Mouse (Mus musculus) spleen, postnatal 36 days (tissue): Measurements from ENCODE around the gene Sbf2.

Experiments
- DNase-seq, 2 experiments: peaks; one replicate each; pipeline ENCODE4 v3.0.0; 2022; ENCODE audit warnings: low spot score in 2 of 2, mixed read lengths in 1 of 2

Gene Sbf2

GRCm38 (mm10) chr7:110391632-110392031, 223.1 kb downstream of the Sbf2 start:
- no peak for DNase-seq

GRCm38 (mm10) chr7:110388889-110389288, 225.8 kb downstream of the Sbf2 start:
- peak; percentile 30 to 37 for DNase-seq

GRCm38 (mm10) chr7:110387565-110387964, 227.2 kb downstream of the Sbf2 start:
- DNase-seq = no peak

- DNase-seq = no peak
These were observed 229.2 kb downstream of the Sbf2 start for GRCm38 (mm10) chr7:110385482-110385881.

- no peak for DNase-seq
These were observed 230.4 kb downstream of the Sbf2 start for GRCm38 (mm10) chr7:110384343-110384742.

GRCm38 (mm10) chr7:110381625-110382024, 233.1 kb downstream of the Sbf2 start:
- no peak for DNase-seq

GRCm38 (mm10) chr7:110379335-110379914, 235.3 kb downstream of the Sbf2 start:
- DNase-seq = peak in 1 of 2 experiments; percentile 9

- peak in 1 of 2 experiments; percentile 28 for DNase-seq
These were observed 242.2 kb downstream of the Sbf2 start for GRCm38 (mm10) chr7:110372529-110372928.

GRCm38 (mm10) chr7:110362005-110362404, 252.7 kb downstream of the Sbf2 start:
- no peak for DNase-seq

- no peak for DNase-seq
These were observed 253.2 kb downstream of the Sbf2 start for GRCm38 (mm10) chr7:110361516-110361915.

GRCm38 (mm10) chr7:110359391-110359790, 255.3 kb downstream of the Sbf2 start:
- no peak for DNase-seq

- DNase-seq = no peak
These were observed 260.8 kb downstream of the Sbf2 start for GRCm38 (mm10) chr7:110353971-110354370.

GRCm38 (mm10) chr7:110347250-110347649, 267.5 kb downstream of the Sbf2 start:
- DNase-seq = no peak

GRCm38 (mm10) chr7:110337601-110338000, 277.1 kb downstream of the Sbf2 start:
- no peak for DNase-seq

GRCm38 (mm10) chr7:110325381-110326110, 289.2 kb downstream of the Sbf2 start:
- DNase-seq = no peak

- no peak for DNase-seq
These were observed 289.9 kb downstream of the Sbf2 start for GRCm38 (mm10) chr7:110324852-110325251.

GRCm38 (mm10) chr7:110321106-110321505, 293.6 kb downstream of the Sbf2 start:
- DNase-seq = no peak

- no peak for DNase-seq
These were observed 295.7 kb downstream of the Sbf2 start for GRCm38 (mm10) chr7:110318971-110319519.

GRCm38 (mm10) chr7:110317412-110317811, 297.3 kb downstream of the Sbf2 start:
- no peak for DNase-seq

GRCm38 (mm10) chr7:110315352-110315751, 299.4 kb downstream of the Sbf2 start:
- DNase-seq = no peak

GRCm38 (mm10) chr7:110314401-110314890, 300.3 kb downstream of the Sbf2 start:
- no peak for DNase-seq

- peak; percentile 18 to 38 for DNase-seq
These were observed 301.2 kb downstream of the Sbf2 start for GRCm38 (mm10) chr7:110313392-110314055.
